Mouse (Mus musculus): ENCODE data around the gene Tprg. TPM values are rescaled to one million over a fixed set of nuclear protein-coding genes. Genes with fewer than 3 reads are reported as not detected.

Tprg gene
- total and polyA plus RNA-seq, 2 experiments from 2014 or later = 0.18 TPM; not detected in 1

GRCm38 (mm10) chr16:25333279-25334219 lies 46.9 kb downstream of the Tprg start:
- Histone ChIP-seq H3K36me3 (replicated peaks; ENCODE audit: control insufficient read depth, insufficient read depth, low read length) (no peaks in the 10 kb centered on the region), H3K9me3 (replicated peaks; ENCODE audit: control insufficient read depth, low read length) (no peaks in the 10 kb centered on the region), H3K9ac (replicated peaks; ENCODE audit: low read depth, low read length) (no peak overlapping the region), H3K4me3 (ENCODE audit: low read depth, low read length) (no peak overlapping the region), H3K27ac (ENCODE audit: low read depth) (no peak overlapping the region), H3K4me2 (ENCODE audit: low read depth, low read length) (no peak overlapping the region), H3K4me1 (ENCODE audit: control insufficient read depth, insufficient read depth) (no peaks in the 10 kb centered on the region), H3K27me3 (ENCODE audit: control insufficient read depth, insufficient read depth, low read length) (no peaks in the 10 kb centered on the region)
- DNase-seq (ENCODE audit: low spot score) = no peak
- no peak for ATAC-seq (ENCODE audit: insufficient read depth, low read depth)
- TF ChIP-seq CTCF (IDR thresholded peaks at IDR 0.05; ENCODE audit: low read depth) (no peak), EP300 (IDR thresholded peaks at IDR 0.05; ENCODE audit: low read depth) (no peak)
- WGBS = 84% methylated on average over 10 of the region's 10 CpGs

GRCm38 (mm10) chr16:25335058-25335703 lies 48.6 kb downstream of the Tprg start:
- H3K36me3 ChIP-seq (replicated peaks; ENCODE audit: control insufficient read depth, insufficient read depth, low read length) = no peaks in the 10 kb centered on the region
- H3K4me1 ChIP-seq (ENCODE audit: control insufficient read depth, insufficient read depth) = no peaks in the 10 kb centered on the region
- H3K27me3 ChIP-seq (ENCODE audit: control insufficient read depth, insufficient read depth, low read length) = no peaks in the 10 kb centered on the region
- H3K27ac ChIP-seq (ENCODE audit: low read depth) = no peak overlapping the region
- ATAC-seq (ENCODE audit: insufficient read depth, low read depth) = no peak
- WGBS = 56% methylated on average over 4 of the region's 4 CpGs
- DNase-seq (ENCODE audit: low spot score) = no peak
- no peak for TF ChIP-seq CTCF (IDR thresholded peaks at IDR 0.05; ENCODE audit: low read depth)
- TF ChIP-seq EP300 (IDR thresholded peaks at IDR 0.05; ENCODE audit: low read depth) = no peak
- H3K9me3 ChIP-seq (replicated peaks; ENCODE audit: control insufficient read depth, low read length) = no peaks in the 10 kb centered on the region
- no peak overlapping the region for H3K4me2 ChIP-seq (ENCODE audit: low read depth, low read length)
- H3K9ac ChIP-seq (replicated peaks; ENCODE audit: low read depth, low read length) = no peak overlapping the region
- no peak overlapping the region for H3K4me3 ChIP-seq (ENCODE audit: low read depth, low read length)

DNA sequence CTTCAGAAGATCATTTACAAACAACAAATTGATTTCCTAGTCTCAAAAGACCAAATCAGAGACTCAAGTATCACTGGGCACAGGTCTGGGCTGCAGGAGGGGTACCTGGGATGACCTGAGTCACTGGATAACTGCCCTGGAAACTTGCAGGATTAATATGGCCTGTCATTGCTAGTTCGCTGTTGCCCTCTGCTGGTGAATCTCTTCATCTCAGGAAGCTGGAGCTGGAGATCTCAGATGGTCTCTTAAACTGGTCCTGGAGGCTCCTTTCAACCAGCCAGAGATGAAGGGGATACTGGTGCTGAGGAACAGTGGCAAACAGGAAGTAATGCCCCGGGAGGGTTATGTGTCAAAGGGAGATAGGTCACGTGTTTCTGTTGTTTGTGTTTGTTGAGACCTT lies 63.0 kb downstream of the Tprg start:
- Histone ChIP-seq H3K27me3 (ENCODE audit: control insufficient read depth, insufficient read depth, low read length) (no peaks in the 10 kb centered on the region), H3K9me3 (replicated peaks; ENCODE audit: control insufficient read depth, low read length) (no peaks in the 10 kb centered on the region), H3K9ac (replicated peaks; ENCODE audit: low read depth, low read length) (no peak overlapping the region), H3K27ac (ENCODE audit: low read depth) (no peak overlapping the region), H3K36me3 (replicated peaks; ENCODE audit: control insufficient read depth, insufficient read depth, low read length) (no peaks in the 10 kb centered on the region), H3K4me3 (ENCODE audit: low read depth, low read length) (no peak overlapping the region), H3K4me2 (ENCODE audit: low read depth, low read length) (no peak overlapping the region), H3K4me1 (ENCODE audit: control insufficient read depth, insufficient read depth) (no peaks in the 10 kb centered on the region)
- TF ChIP-seq EP300 (IDR thresholded peaks at IDR 0.05; ENCODE audit: low read depth) (no peak), CTCF (IDR thresholded peaks at IDR 0.05; ENCODE audit: low read depth) (peak; percentile 71)
- WGBS = 1% methylated on average over 3 of the region's 3 CpGs
- ATAC-seq (ENCODE audit: insufficient read depth, low read depth) = 0 out of 2 replicates have a peak, but pooled peaks have one; percentile 44
- DNase-seq (ENCODE audit: low spot score) = peak; percentile 46

DNA sequence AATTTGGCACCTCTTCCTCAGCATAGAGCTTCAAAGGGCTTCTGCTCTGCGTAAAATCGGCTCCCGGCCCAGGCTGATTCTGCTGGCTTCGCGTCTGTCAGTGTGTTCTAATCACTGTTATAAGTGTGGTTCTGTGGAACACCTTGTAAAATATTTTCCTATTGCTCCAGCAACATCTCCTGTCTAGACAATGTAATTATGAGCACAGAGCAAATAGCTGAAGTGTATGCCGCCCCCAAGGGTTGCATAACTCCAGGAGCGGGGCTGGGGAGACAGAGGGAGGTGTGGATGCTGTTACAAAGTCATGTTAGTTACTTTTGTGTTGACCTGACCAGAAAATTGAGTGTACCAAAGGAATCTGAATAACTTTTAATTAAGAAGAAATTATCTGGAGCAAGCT lies 81.2 kb downstream of the Tprg start:
- WGBS = 67% methylated on average over 7 of the region's 7 CpGs
- H3K4me2 ChIP-seq (ENCODE audit: low read depth, low read length) = no peak overlapping the region
- H3K4me3 ChIP-seq (ENCODE audit: low read depth, low read length) = no peak overlapping the region
- no peaks in the 10 kb centered on the region for H3K9me3 ChIP-seq (replicated peaks; ENCODE audit: control insufficient read depth, low read length)
- DNase-seq (ENCODE audit: low spot score) = no peak
- TF ChIP-seq CTCF (IDR thresholded peaks at IDR 0.05; ENCODE audit: low read depth) = no peak
- no peak for TF ChIP-seq EP300 (IDR thresholded peaks at IDR 0.05; ENCODE audit: low read depth)
- no peaks in the 10 kb centered on the region for H3K36me3 ChIP-seq (replicated peaks; ENCODE audit: control insufficient read depth, insufficient read depth, low read length)
- H3K27me3 ChIP-seq (ENCODE audit: control insufficient read depth, insufficient read depth, low read length) = no peaks in the 10 kb centered on the region
- H3K27ac ChIP-seq (ENCODE audit: low read depth) = no peak overlapping the region
- no peak overlapping the region for H3K9ac ChIP-seq (replicated peaks; ENCODE audit: low read depth, low read length)
- no peaks in the 10 kb centered on the region for H3K4me1 ChIP-seq (ENCODE audit: control insufficient read depth, insufficient read depth)
- no peak for ATAC-seq (ENCODE audit: insufficient read depth, low read depth)

DNA sequence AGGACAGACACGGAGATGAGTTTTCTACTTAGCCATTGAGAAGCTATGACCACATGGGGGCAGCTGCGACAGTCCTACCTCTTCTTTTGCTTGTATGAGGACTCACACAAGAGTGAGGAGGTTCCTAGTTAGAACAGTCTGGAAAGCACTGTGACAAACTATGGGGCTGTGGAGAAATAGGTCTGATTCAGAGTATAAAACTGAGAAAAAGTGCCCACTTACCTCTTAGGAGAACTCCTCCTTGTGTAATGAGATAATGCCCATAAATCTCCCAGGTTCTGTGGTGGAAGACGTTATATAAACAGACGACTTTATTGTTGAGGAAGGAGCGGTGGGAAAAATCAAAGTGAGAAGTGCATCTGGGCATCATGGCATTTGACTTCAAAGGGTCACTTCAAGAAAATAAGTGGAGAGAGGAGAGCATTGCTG lies 83.4 kb downstream of the Tprg start:
- Histone ChIP-seq H3K9ac (replicated peaks; ENCODE audit: low read depth, low read length) (no peak overlapping the region), H3K9me3 (replicated peaks; ENCODE audit: control insufficient read depth, low read length) (no peaks in the 10 kb centered on the region), H3K4me3 (ENCODE audit: low read depth, low read length) (no peak overlapping the region), H3K36me3 (replicated peaks; ENCODE audit: control insufficient read depth, insufficient read depth, low read length) (no peaks in the 10 kb centered on the region), H3K4me1 (ENCODE audit: control insufficient read depth, insufficient read depth) (no peaks in the 10 kb centered on the region), H3K4me2 (ENCODE audit: low read depth, low read length) (no peak overlapping the region), H3K27ac (ENCODE audit: low read depth) (no peak overlapping the region), H3K27me3 (ENCODE audit: control insufficient read depth, insufficient read depth, low read length) (no peaks in the 10 kb centered on the region)
- DNase-seq (ENCODE audit: low spot score) (no peak), ATAC-seq (ENCODE audit: insufficient read depth, low read depth) (no peak)
- TF ChIP-seq CTCF (IDR thresholded peaks at IDR 0.05; ENCODE audit: low read depth) (peak; percentile 20; the same call in 1 of the 2 replicates), EP300 (IDR thresholded peaks at IDR 0.05; ENCODE audit: low read depth) (no peak)
- 49% methylated on average over 5 of the region's 5 CpGs for WGBS
